ENCODE assay signal across 17 mouse cellular contexts in genomic region chr14:34459386-34459785, GRCm38 (mm10). TPM values are rescaled to one million over a fixed set of nuclear protein-coding genes. Genes with fewer than 3 reads are reported as not detected.
A peak's percentile ranks its signal among the peaks of the same experiment; 100 is the strongest.
DNase-seq lines count a peak whose midpoint lies in the region; ATAC-seq and TF ChIP-seq lines count a peak whose summit lies in the region.
"Had no signal": no experiment of that assay in that cellular context is flagged by ENCODE, and none has a peak within 500 bp of the region (broad histone marks: within the 10 kb centered on the region; RNA-seq: fewer than 3 reads in every experiment).

No protein-coding gene starts in this region.

- no peak overlapping the region for H3K4me3 ChIP-seq in embryonic facial prominence, embryonic 11.5 days (ENCODE audit: low read depth, low read length)
- no peak overlapping the region for H3K4me3 ChIP-seq in embryonic facial prominence, embryonic 10.5 days
- H3K4me3 ChIP-seq in heart, embryonic 13.5 days = no peak overlapping the region
- H3K4me3 ChIP-seq in midbrain, embryonic 12.5 days = no peak overlapping the region
- no peak overlapping the region for H3K4me3 ChIP-seq in midbrain, embryonic 14.5 days (replicated peaks; ENCODE audit: low read depth, low read length)
- no peak overlapping the region for H3K4me3 ChIP-seq in ES-Bruce4 (ENCODE audit: low read depth, low read length)
- H3K4me3 ChIP-seq: hindbrain, embryonic 15.5 days; limb, embryonic 13.5 days; liver, embryonic 13.5 days; myocyte; neural tube, embryonic 13.5 days had no signal

- no peaks in the 10 kb centered on the region for H3K4me1 ChIP-seq in embryonic facial prominence, embryonic 11.5 days (ENCODE audit: control insufficient read depth, insufficient read depth, low read length)
- peaks cover under 1% of the 10 kb centered on the region; the same call in 1 of the 2 replicates for H3K4me1 ChIP-seq in embryonic facial prominence, embryonic 10.5 days
- peaks cover 25% of the 10 kb centered on the region for H3K4me1 ChIP-seq in heart, embryonic 13.5 days
- H3K4me1 ChIP-seq in midbrain, embryonic 12.5 days = peaks cover 6% of the 10 kb centered on the region; the same call in 1 of the 2 replicates
- H3K4me1 ChIP-seq in midbrain, embryonic 14.5 days (ENCODE audit: control insufficient read depth, insufficient read depth, low read length) = no peaks in the 10 kb centered on the region
- H3K4me1 ChIP-seq in ES-Bruce4 (ENCODE audit: control insufficient read depth, insufficient read depth, low read length) = peaks cover under 1% of the 10 kb centered on the region
- H3K4me1 ChIP-seq: liver, embryonic 13.5 days had no signal

- no peak for DNase-seq in embryonic facial prominence, embryonic 11.5 days (ENCODE audit: low spot score)
- DNase-seq in embryonic facial prominence, embryonic 10.5 days (ENCODE audit: low spot score) = no peak
- no peak for DNase-seq in heart, adult 9 months (ENCODE audit: low spot score in 2 of 2)
- DNase-seq in midbrain, embryonic 14.5 days = no peak
- no peak for DNase-seq in cerebellum, adult 11-12 months
- DNase-seq: liver, embryonic 13.5 days; thymus, adult 2 months; thymus, postnatal 36 days had no signal

- H3K27me3 ChIP-seq in embryonic facial prominence, embryonic 11.5 days (ENCODE audit: control insufficient read depth, insufficient read depth, low read length) = no peaks in the 10 kb centered on the region
- H3K27me3 ChIP-seq in embryonic facial prominence, embryonic 10.5 days (replicated peaks; ENCODE audit: low read depth, poor library complexity, severe bottlenecking) = no peaks in the 10 kb centered on the region
- H3K27me3 ChIP-seq in heart, embryonic 13.5 days (replicated peaks) = no peaks in the 10 kb centered on the region
- no peaks in the 10 kb centered on the region for H3K27me3 ChIP-seq in midbrain, embryonic 12.5 days
- no peaks in the 10 kb centered on the region for H3K27me3 ChIP-seq in midbrain, embryonic 14.5 days (ENCODE audit: control insufficient read depth, insufficient read depth, low read length)
- H3K27me3 ChIP-seq in ES-Bruce4 (ENCODE audit: control insufficient read depth, insufficient read depth, low read length, poor library complexity, severe bottlenecking) = no peaks in the 10 kb centered on the region
- H3K27me3 ChIP-seq: CH12.LX; hindbrain, embryonic 15.5 days; limb, embryonic 13.5 days; liver, embryonic 13.5 days; neural tube, embryonic 13.5 days had no signal

- WGBS in embryonic facial prominence, embryonic 11.5 days = 83% methylated on average over 2 of the region's 2 CpGs
- 92% methylated on average over 2 of the region's 2 CpGs for WGBS in embryonic facial prominence, embryonic 10.5 days
- WGBS in heart, embryonic 13.5 days = 81% methylated on average over 2 of the region's 2 CpGs
- 92% methylated on average over 2 of the region's 2 CpGs for WGBS in midbrain, embryonic 12.5 days
- WGBS in midbrain, embryonic 14.5 days = 91% methylated on average over 2 of the region's 2 CpGs

- no peak for TF ChIP-seq EP300 in ES-Bruce4 (IDR thresholded peaks at IDR 0.05; ENCODE audit: insufficient read depth, low read depth, low read length)

- TF ChIP-seq CTCF in ES-Bruce4 (IDR thresholded peaks at IDR 0.05; ENCODE audit: low read depth, low read length) = no peak

- no peaks in the 10 kb centered on the region for H3K9me3 ChIP-seq in embryonic facial prominence, embryonic 11.5 days (replicated peaks; ENCODE audit: control insufficient read depth, low read length)
- no peaks in the 10 kb centered on the region for H3K9me3 ChIP-seq in embryonic facial prominence, embryonic 10.5 days
- H3K9me3 ChIP-seq in heart, embryonic 13.5 days = no peaks in the 10 kb centered on the region
- H3K9me3 ChIP-seq in midbrain, embryonic 12.5 days = no peaks in the 10 kb centered on the region
- no peaks in the 10 kb centered on the region for H3K9me3 ChIP-seq in midbrain, embryonic 14.5 days (ENCODE audit: control insufficient read depth, low read length)
- H3K9me3 ChIP-seq in ES-Bruce4 (replicated peaks; ENCODE audit: control insufficient read depth, insufficient read depth, low read length, poor library complexity, severe bottlenecking) = no peaks in the 10 kb centered on the region
- H3K9me3 ChIP-seq: hindbrain, embryonic 15.5 days; limb, embryonic 13.5 days; liver, embryonic 13.5 days; neural tube, embryonic 13.5 days had no signal

- no peaks in the 10 kb centered on the region; the same call in 1 of the 2 replicates for H3K36me3 ChIP-seq in embryonic facial prominence, embryonic 11.5 days (replicated peaks; ENCODE audit: control insufficient read depth, insufficient read depth, low read depth, low read length)
- peaks cover 54% of the 10 kb centered on the region for H3K36me3 ChIP-seq in embryonic facial prominence, embryonic 10.5 days (replicated peaks)
- H3K36me3 ChIP-seq in heart, embryonic 13.5 days = peaks cover 36% of the 10 kb centered on the region
- H3K36me3 ChIP-seq in midbrain, embryonic 12.5 days = peaks cover 4% of the 10 kb centered on the region; the same call in 1 of the 2 replicates
- H3K36me3 ChIP-seq in midbrain, embryonic 14.5 days (ENCODE audit: control insufficient read depth, insufficient read depth, low read length) = 0 out of 2 replicates have a peak, but pooled peaks cover 3% of the 10 kb centered on the region
- H3K36me3 ChIP-seq in ES-Bruce4 (ENCODE audit: control insufficient read depth, insufficient read depth, low read length, poor library complexity, severe bottlenecking) = peaks cover 3% of the 10 kb centered on the region; the same call in 1 of the 2 replicates
- H3K36me3 ChIP-seq: liver, embryonic 13.5 days; neural tube, embryonic 13.5 days had no signal

- no peak overlapping the region for H3K4me2 ChIP-seq in embryonic facial prominence, embryonic 11.5 days (ENCODE audit: low read depth, low read length)
- H3K4me2 ChIP-seq in heart, embryonic 13.5 days = no peak overlapping the region
- H3K4me2 ChIP-seq in midbrain, embryonic 12.5 days (replicated peaks) = no peak overlapping the region
- no peak overlapping the region for H3K4me2 ChIP-seq in midbrain, embryonic 14.5 days (ENCODE audit: low read length)
- H3K4me2 ChIP-seq: hindbrain, embryonic 15.5 days; limb, embryonic 13.5 days; liver, embryonic 13.5 days; neural tube, embryonic 13.5 days had no signal

- TF ChIP-seq POLR2A in ES-Bruce4 (IDR thresholded peaks at IDR 0.05; ENCODE audit: insufficient read depth, low read length) = no peak

- H3K9ac ChIP-seq in embryonic facial prominence, embryonic 11.5 days (replicated peaks; ENCODE audit: low read length) = no peak overlapping the region
- H3K9ac ChIP-seq in heart, embryonic 13.5 days = no peak overlapping the region
- H3K9ac ChIP-seq in midbrain, embryonic 12.5 days (replicated peaks) = no peak overlapping the region
- H3K9ac ChIP-seq in midbrain, embryonic 14.5 days (replicated peaks; ENCODE audit: low read length) = no peak overlapping the region
- H3K9ac ChIP-seq in ES-Bruce4 (ENCODE audit: low read depth, poor library complexity, severe bottlenecking) = no peak overlapping the region
- H3K9ac ChIP-seq: hindbrain, embryonic 15.5 days; limb, embryonic 13.5 days; liver, embryonic 13.5 days; neural tube, embryonic 13.5 days had no signal

- peak; percentile 52; the same call in 1 of the 2 replicates for ATAC-seq in embryonic facial prominence, embryonic 11.5 days (replicated peaks; ENCODE audit: insufficient number of reproducible peaks, low FRiP score, low TSS enrichment, low read depth)
- ATAC-seq in heart, embryonic 13.5 days (ENCODE audit: extremely low read depth, insufficient number of reproducible peaks, low FRiP score, low TSS enrichment) = no peak
- ATAC-seq in midbrain, embryonic 12.5 days (ENCODE audit: low FRiP score, low read depth) = no peak
- ATAC-seq in midbrain, embryonic 14.5 days (ENCODE audit: low FRiP score, low TSS enrichment) = no peak

- H3K27ac ChIP-seq in embryonic facial prominence, embryonic 11.5 days (replicated peaks; ENCODE audit: low read depth, low read length) = no peak overlapping the region
- no peak overlapping the region for H3K27ac ChIP-seq in embryonic facial prominence, embryonic 10.5 days (replicated peaks)
- H3K27ac ChIP-seq in heart, embryonic 13.5 days (replicated peaks) = 0 out of 2 replicates have a peak overlapping the region, but pooled peaks have one; percentile 9
- 0 out of 2 replicates have a peak overlapping the region, but pooled peaks have one; percentile 30 for H3K27ac ChIP-seq in midbrain, embryonic 12.5 days (replicated peaks)
- H3K27ac ChIP-seq in midbrain, embryonic 14.5 days (replicated peaks; ENCODE audit: low read depth, low read length) = no peak overlapping the region
- H3K27ac ChIP-seq in ES-Bruce4 (ENCODE audit: insufficient read depth, low read length) = peak overlapping the region; percentile 59
- H3K27ac ChIP-seq: hindbrain, embryonic 15.5 days; kidney, postnatal 0 days; limb, embryonic 13.5 days; liver, embryonic 13.5 days; neural tube, embryonic 13.5 days had no signal

RNA-seq across cellular contexts. Expression of gene Bmpr1a, which starts 43.8 kb away (rescaled TPM):
- 73.2 and 80.9 TPM in 2 replicates for polyA plus RNA-seq in embryonic facial prominence, embryonic 11.5 days (2014; fragmentation: Nextera tagmentation; extraction: Ambion mirVana)
- polyA plus RNA-seq in embryonic facial prominence, embryonic 10.5 days (2016; fragmentation: Nextera tagmentation; extraction: Ambion mirVana) = 50.7 and 52.8 TPM in 2 replicates
- polyA plus RNA-seq in heart, embryonic 13.5 days (2015; fragmentation: Nextera tagmentation; extraction: Ambion mirVana) = 37.1 and 37.4 TPM in 2 replicates
- polyA plus RNA-seq in midbrain, embryonic 12.5 days (2016; fragmentation: Nextera tagmentation; extraction: Ambion mirVana) = 43.3 and 44.1 TPM in 2 replicates
- polyA plus RNA-seq in midbrain, embryonic 14.5 days (2014; fragmentation: Nextera tagmentation; extraction: Ambion mirVana) = 16.3 and 25.9 TPM in 2 replicates
- polyA plus RNA-seq in ES-Bruce4 (2011; ENCODE audit: insufficient read depth, insufficient read length, low read depth, missing spikeins) = 75.3 and 75.4 TPM in 2 replicates

Comparison
In these comparisons a context has a peak if more than half of its experiments do, and no peak if none do; other contexts are left out.
1. H3K27ac ChIP-seq: peak in heart, embryonic 13.5 days (single experiment), midbrain, embryonic 12.5 days (single experiment) and ES-Bruce4 (single experiment); none in embryonic facial prominence, embryonic 11.5 days (single experiment), embryonic facial prominence, embryonic 10.5 days (single experiment) and midbrain, embryonic 14.5 days (single experiment).